Mouse (Mus musculus) ES-Bruce4 (cell line): ENCODE data around the gene Gm10160. TPM values are rescaled to one million over a fixed set of nuclear protein-coding genes. Genes with fewer than 3 reads are reported as not detected.

Experiments used
- H3K27ac ChIP-seq: 2 replicates; pipeline ENCODE4 v1.5.1; 2012; ENCODE audit warnings: low read length, inconsistent platforms; ENCODE audit not compliant: insufficient read depth
- H3K27me3 ChIP-seq: 2 replicates; pipeline ENCODE4 v1.6.1; 2012; ENCODE audit warnings: mild to moderate bottlenecking, low read length, inconsistent platforms; ENCODE audit not compliant: control insufficient read depth, poor library complexity, insufficient read depth, severe bottlenecking
- H3K36me3 ChIP-seq: 2 replicates; pipeline ENCODE4 v1.6.1; 2012; ENCODE audit warnings: inconsistent platforms, mild to moderate bottlenecking, low read length, moderate library complexity; ENCODE audit not compliant: control insufficient read depth, poor library complexity, insufficient read depth, severe bottlenecking
- H3K4me1 ChIP-seq: one replicate; pipeline ENCODE4 v1.8.1; 2011; ENCODE audit warnings: low read length; ENCODE audit not compliant: control insufficient read depth, insufficient read depth
- H3K4me3 ChIP-seq: 2 replicates; pipeline ENCODE4 v1.5.1; 2011; ENCODE audit warnings: low read depth, mild to moderate bottlenecking, low read length
- H3K9ac ChIP-seq: 2 replicates; pipeline ENCODE4 v1.6.1; 2012; ENCODE audit warnings: low read depth, mild to moderate bottlenecking, inconsistent platforms; ENCODE audit not compliant: poor library complexity, severe bottlenecking
- H3K9me3 ChIP-seq: replicated peaks from 2 replicates; pipeline ENCODE4 v1.6.1; 2012; ENCODE audit warnings: mild to moderate bottlenecking, low read length, inconsistent platforms; ENCODE audit not compliant: control insufficient read depth, poor library complexity, insufficient read depth, severe bottlenecking
- CTCF ChIP-seq: IDR thresholded peaks from one replicate; pipeline ENCODE4 v1.8.1; 2011; ENCODE audit warnings: low read depth, low read length
- EP300 ChIP-seq: IDR thresholded peaks from 2 replicates; pipeline ENCODE4 v1.6.1; 2011; ENCODE audit warnings: low read depth, low read length; ENCODE audit not compliant: insufficient read depth
- POLR2A ChIP-seq: IDR thresholded peaks from one replicate; pipeline ENCODE4 v1.8.1; 2011; ENCODE audit warnings: low read length; ENCODE audit not compliant: insufficient read depth
- polyA plus RNA-seq: library from polyadenylated mRNA; stranded (reverse); fragments of >200 nt; gene quantifications from 2 replicates; pipeline ENCODE4 v1.2.4, GENCODE M21; 2011; ENCODE audit warnings: low read depth; ENCODE audit not compliant: missing spikeins, insufficient read depth, insufficient read length

Gene Gm10160
- polyA plus RNA-seq = not detected in 2 replicates

- Histone ChIP-seq H3K27ac (no peak within 1 kb of the TSS), H3K27me3 (peaks cover 7% of the 10 kb centered on the region), H3K4me1 (no peaks in the 10 kb centered on the region), H3K36me3 (no peaks in the 10 kb centered on the region), H3K9me3 (no peaks in the 10 kb centered on the region), H3K9ac (no peak within 1 kb of the TSS), H3K4me3 (no peak within 1 kb of the TSS)
- TF ChIP-seq CTCF (no peak), POLR2A (no peak), EP300 (no peak)
These were observed at the start of gene Gm10160 for GRCm38 (mm10) chr7:81855694-81856093. Gene Gm10160, minus strand, starts transcription at chr7:81855794.

GRCm38 (mm10) chr7:81904926-81905325 lies 49.3 kb upstream of the Gm10160 start:
- H3K4me3 ChIP-seq = no peak overlapping the region
- no peak overlapping the region for H3K27ac ChIP-seq
- no peaks in the 10 kb centered on the region for H3K4me1 ChIP-seq
- H3K27me3 ChIP-seq = no peaks in the 10 kb centered on the region
- H3K36me3 ChIP-seq = no peaks in the 10 kb centered on the region
- TF ChIP-seq EP300 = no peak
- TF ChIP-seq CTCF = no peak
- no peak for TF ChIP-seq POLR2A
- no peak overlapping the region for H3K9ac ChIP-seq
- no peaks in the 10 kb centered on the region for H3K9me3 ChIP-seq

- Histone ChIP-seq H3K9me3 (no peaks in the 10 kb centered on the region), H3K4me1 (no peaks in the 10 kb centered on the region), H3K27ac (no peak overlapping the region), H3K36me3 (no peaks in the 10 kb centered on the region), H3K4me3 (no peak overlapping the region), H3K27me3 (no peaks in the 10 kb centered on the region), H3K9ac (no peak overlapping the region)
- TF ChIP-seq CTCF = no peak
- TF ChIP-seq POLR2A = no peak
- no peak for TF ChIP-seq EP300
These were observed 48.5 kb upstream of the Gm10160 start for GRCm38 (mm10) chr7:81904094-81904493.

GRCm38 (mm10) chr7:81899361-81899760 lies 43.8 kb upstream of the Gm10160 start:
- Histone ChIP-seq H3K36me3 (no peaks in the 10 kb centered on the region), H3K4me3 (peak overlapping the region; percentile 24), H3K27ac (no peak overlapping the region), H3K4me1 (no peaks in the 10 kb centered on the region), H3K9me3 (no peaks in the 10 kb centered on the region), H3K27me3 (no peaks in the 10 kb centered on the region), H3K9ac (0 out of 2 replicates have a peak overlapping the region, but pooled peaks have one; percentile 7)
- TF ChIP-seq POLR2A (no peak), EP300 (no peak), CTCF (no peak)

- no peaks in the 10 kb centered on the region for H3K36me3 ChIP-seq
- no peaks in the 10 kb centered on the region for H3K4me1 ChIP-seq
- H3K27ac ChIP-seq = no peak overlapping the region
- H3K4me3 ChIP-seq = no peak overlapping the region
- no peak for TF ChIP-seq CTCF
- no peak for TF ChIP-seq POLR2A
- no peak for TF ChIP-seq EP300
- H3K9ac ChIP-seq = no peak overlapping the region
- H3K27me3 ChIP-seq = no peaks in the 10 kb centered on the region
- no peaks in the 10 kb centered on the region for H3K9me3 ChIP-seq
These were observed 29.5 kb upstream of the Gm10160 start for GRCm38 (mm10) chr7:81885128-81885527.

- Histone ChIP-seq H3K4me3 (no peak overlapping the region), H3K36me3 (no peaks in the 10 kb centered on the region), H3K9me3 (no peaks in the 10 kb centered on the region), H3K4me1 (no peaks in the 10 kb centered on the region), H3K27me3 (no peaks in the 10 kb centered on the region), H3K27ac (no peak overlapping the region), H3K9ac (no peak overlapping the region)
- TF ChIP-seq POLR2A (no peak), CTCF (no peak), EP300 (no peak)
These were observed 26.0 kb upstream of the Gm10160 start for GRCm38 (mm10) chr7:81881600-81881999.
